Mouse (Mus musculus) heart, postnatal 14 days (tissue): ENCODE data around the gene Mov10l1. TPM values are rescaled to one million over a fixed set of nuclear protein-coding genes. Genes with fewer than 3 reads are reported as not detected.

ENCODE experiments used
- DNase-seq, 2 experiments: peaks; one replicate each; pipeline ENCODE4 v3.0.0; 2021 to 2022
- intact Hi-C: fragments of 180-260 bp; cut with DNase I; formaldehyde crosslinking; loops from one replicate; pipeline ENCODE4 v1.15.1; 2025
- total RNA-seq, 2 experiments: library from RNA; stranded (reverse); gene quantifications; 2 replicates each; pipeline ENCODE4 v1.2.3; 2021

Gene Mov10l1
- total RNA-seq, 2 experiments from 2014 or later: 72.2 to 81.8 TPM

- DNase-seq: no peak
- intact Hi-C loops: loop anchor here (5.0 kb wide), 1 partner anchor 42 kb away; no protein-coding TSS in a partner anchor
These were observed 86.7 kb downstream of the Mov10l1 start for GRCm38 (mm10) chr15:89069336-89069840.

DNA sequence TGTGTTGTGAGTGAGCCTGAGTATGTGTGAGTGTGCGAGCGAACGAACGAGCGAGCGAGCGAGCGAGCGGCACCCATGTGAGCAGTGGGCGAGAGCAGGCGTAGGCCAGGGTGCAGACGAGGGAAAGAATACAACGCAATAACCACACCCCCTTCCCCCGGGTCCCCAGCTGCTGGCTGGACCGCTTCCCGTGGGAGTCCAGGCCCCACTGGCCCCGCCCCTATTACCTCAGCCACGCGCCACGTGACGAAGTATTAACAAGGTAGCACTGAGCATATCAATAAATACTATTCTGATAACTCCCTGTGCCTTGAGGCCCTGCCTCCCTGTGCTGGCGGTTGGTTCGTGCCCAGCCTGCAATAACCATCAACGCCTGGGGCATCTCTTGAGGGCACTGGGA is 87.9 kb downstream of the Mov10l1 start:
- intact Hi-C loops: loop anchor here (10.0 kb wide), 1 partner anchor 246 kb away; no protein-coding TSS in a partner anchor

GRCm38 (mm10) chr15:89073993-89074603 is 91.4 kb downstream of the Mov10l1 start:
- intact Hi-C loops: loop anchor here (10.0 kb wide), 1 partner anchor 249 kb away; no protein-coding TSS in a partner anchor
- DNase-seq: peak in 1 of 2 experiments; percentile 54

More for the DNA sequence above, 87.9 kb downstream of the Mov10l1 start:
- no peak for DNase-seq

- no peak for DNase-seq
- intact Hi-C loops: loop anchor here (10.0 kb wide), 1 partner anchor 250 kb away; no protein-coding TSS in a partner anchor
These were observed 92.1 kb downstream of the Mov10l1 start, which contains the start of gene Trabd for GRCm38 (mm10) chr15:89074613-89075477. TSS of gene Trabd (plus strand) at chr15:89075124.

DNA sequence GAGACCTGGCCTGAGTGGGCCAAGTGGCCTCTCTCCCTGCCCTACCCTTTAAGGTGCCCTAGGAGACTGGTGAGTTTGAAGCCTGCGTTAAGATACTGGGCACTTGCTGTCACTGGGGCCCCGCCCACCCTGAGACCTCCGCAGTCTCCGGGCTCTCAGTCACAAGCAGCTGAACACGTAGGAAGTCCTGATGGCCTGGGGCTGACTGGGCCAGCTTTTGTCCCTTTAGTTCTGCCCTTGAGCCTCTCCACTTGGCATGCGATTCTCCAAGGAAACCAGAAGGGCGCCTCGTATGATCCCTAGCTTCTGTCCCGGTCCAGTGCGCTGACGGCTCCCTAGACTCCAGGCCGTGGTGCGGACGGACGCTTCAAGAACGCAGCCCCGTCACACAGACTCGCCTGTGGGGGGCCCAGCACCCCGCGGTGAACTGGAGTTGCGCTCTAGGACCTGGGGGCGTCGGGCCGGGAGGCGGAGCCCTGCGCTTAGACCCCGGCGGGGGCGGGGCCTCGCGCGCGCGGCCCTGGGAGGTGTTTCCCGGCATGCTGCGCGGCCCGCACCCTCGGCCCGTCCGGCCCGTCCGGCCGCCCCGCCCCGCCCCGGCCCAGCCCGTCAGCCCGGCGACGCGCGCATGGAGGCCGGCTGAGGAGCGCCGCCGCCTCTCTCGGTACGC is 92.9 kb downstream of the Mov10l1 start:
- intact Hi-C loops: loop anchor here (10.0 kb wide), 1 partner anchor 251 kb away; no protein-coding TSS in a partner anchor
- peak; percentile 91 for DNase-seq

GRCm38 (mm10) chr15:89076156-89076731 is 93.5 kb downstream of the Mov10l1 start:
- peak; percentile 60 to 61 for DNase-seq
- intact Hi-C loops: loop anchor here (10.0 kb wide), 1 partner anchor 251 kb away; no protein-coding TSS in a partner anchor

GRCm38 (mm10) chr15:89078208-89078836 is 95.6 kb downstream of the Mov10l1 start:
- peak in 1 of 2 experiments; percentile 39 for DNase-seq

DNA sequence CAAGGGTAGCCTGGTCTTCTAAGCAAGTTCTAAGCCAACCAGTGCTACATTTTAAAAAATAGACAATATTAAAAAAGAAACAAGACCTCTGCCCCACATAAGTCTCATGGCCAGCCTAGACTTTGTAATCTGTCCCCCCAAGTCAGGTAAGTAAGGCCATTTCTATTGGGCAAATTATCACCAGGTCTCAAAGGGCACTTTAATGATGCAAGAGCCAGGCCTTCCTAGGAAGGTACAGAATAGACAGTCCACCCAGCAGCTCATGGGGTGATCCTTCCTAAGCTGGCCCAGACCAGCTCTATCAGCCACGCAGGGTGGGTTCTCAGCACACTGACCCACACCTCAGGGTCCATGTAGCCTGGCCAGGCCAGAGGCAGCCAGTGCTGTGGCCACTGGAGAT is 101.2 kb downstream of the Mov10l1 start:
- intact Hi-C loops: no loop called here
- no peak for DNase-seq

More at GRCm38 (mm10) chr15:89078208-89078836, 95.6 kb downstream of the Mov10l1 start:
- intact Hi-C loops: loop anchor here (10.0 kb wide), 1 partner anchor 254 kb away; no protein-coding TSS in a partner anchor

DNA sequence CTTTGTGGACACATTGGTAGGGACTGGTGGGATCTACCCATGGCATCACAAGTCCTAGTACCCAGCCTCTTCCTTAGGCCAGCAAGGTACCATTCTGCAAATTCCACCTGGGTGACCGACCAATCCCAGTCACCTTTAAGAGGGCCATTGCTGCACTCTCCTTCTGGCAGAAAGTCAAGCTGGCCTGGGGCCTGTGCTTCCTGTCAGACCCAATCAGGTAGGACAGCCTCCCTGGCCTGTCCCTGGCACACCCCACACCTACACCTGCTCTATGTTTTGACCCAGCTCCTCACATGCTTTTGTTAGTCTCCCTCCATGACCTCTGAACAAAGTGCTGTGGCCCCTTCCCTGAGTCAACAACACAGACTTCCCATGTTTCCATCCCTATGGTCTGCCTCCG is 102.1 kb downstream of the Mov10l1 start:
- DNase-seq: no peak
- intact Hi-C loops: no loop called here

GRCm38 (mm10) chr15:89088607-89089247 is 106.0 kb downstream of the Mov10l1 start, which contains the start of gene Selenoo:
TSS of gene Selenoo (plus strand) at chr15:89089084.
- intact Hi-C loops: no loop called here
- DNase-seq: peak; percentile 90 to 92

- intact Hi-C loops: no loop called here
- no peak for DNase-seq
These were observed 106.7 kb downstream of the Mov10l1 start for GRCm38 (mm10) chr15:89089248-89090051.

GRCm38 (mm10) chr15:89090662-89091061 is 108.0 kb downstream of the Mov10l1 start:
- intact Hi-C loops: no loop called here

DNA sequence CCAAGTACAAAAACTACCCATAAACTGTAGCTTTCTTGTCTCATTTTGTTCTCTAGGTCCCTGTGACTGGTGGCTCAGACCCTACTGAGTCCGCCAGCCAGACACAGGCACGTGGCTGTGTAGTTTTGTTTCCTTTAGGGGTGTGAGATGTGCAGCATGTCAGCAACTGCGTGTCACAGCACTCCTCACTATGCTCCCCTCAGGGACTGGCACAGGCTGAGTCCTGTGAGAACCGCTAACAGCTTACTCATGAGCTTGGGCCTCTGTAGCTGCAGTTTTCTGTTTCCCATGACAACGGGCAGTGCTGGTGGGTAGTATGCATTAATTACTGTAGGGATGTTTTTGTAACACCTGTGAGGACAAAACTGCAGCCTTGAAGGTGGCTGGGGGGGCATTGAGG is 109.5 kb downstream of the Mov10l1 start:
- intact Hi-C loops: no loop called here
- DNase-seq: no peak

More at GRCm38 (mm10) chr15:89090662-89091061, 108.0 kb downstream of the Mov10l1 start:
- no peak for DNase-seq

DNA sequence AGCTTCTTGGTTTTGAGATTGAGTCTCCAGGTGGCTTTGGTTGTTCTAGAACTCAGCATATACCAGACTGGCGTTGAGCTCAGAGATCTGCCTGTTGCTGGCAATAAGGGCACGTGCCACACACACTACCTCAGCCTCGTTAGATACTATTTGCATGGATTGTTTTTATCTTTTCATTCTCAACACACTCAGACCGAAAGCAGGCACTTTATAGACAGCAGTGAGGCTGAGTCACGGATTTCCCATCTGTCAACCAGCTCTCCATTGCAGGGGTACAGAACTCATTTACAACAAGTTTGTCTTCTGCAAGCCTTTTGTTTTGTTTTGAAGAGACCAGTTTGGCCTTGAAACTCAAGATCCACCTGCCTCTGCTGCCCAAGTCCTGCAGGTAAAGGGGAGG is 114.7 kb downstream of the Mov10l1 start:
- intact Hi-C loops: no loop called here
- DNase-seq: no peak

GRCm38 (mm10) chr15:89098616-89099015 is 115.9 kb downstream of the Mov10l1 start:
- intact Hi-C loops: no loop called here
- no peak for DNase-seq

DNA sequence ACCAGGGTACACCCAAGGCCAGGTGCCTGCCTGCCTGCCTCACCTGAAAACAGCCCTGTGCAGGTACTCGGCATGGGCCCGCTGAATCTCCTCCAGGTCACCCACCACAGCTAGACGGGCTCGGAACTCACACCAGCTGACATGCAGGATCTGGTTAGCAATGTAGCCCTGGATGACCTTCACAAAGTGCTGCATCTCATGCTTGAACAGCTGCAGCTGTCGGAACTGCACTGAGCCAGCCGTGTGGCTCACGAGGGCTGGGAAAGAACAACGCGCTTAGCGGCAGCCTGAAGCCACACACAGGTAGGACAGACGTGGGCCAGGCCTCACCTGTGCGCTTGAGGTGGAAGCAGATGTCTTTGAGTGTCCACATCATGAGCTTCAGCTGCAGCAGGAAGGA is 118.1 kb downstream of the Mov10l1 start:
- DNase-seq: no peak
- intact Hi-C loops: no loop called here

GRCm38 (mm10) chr15:89102646-89103045 is 119.9 kb downstream of the Mov10l1 start:
- intact Hi-C loops: no loop called here
- DNase-seq: no peak

DNA sequence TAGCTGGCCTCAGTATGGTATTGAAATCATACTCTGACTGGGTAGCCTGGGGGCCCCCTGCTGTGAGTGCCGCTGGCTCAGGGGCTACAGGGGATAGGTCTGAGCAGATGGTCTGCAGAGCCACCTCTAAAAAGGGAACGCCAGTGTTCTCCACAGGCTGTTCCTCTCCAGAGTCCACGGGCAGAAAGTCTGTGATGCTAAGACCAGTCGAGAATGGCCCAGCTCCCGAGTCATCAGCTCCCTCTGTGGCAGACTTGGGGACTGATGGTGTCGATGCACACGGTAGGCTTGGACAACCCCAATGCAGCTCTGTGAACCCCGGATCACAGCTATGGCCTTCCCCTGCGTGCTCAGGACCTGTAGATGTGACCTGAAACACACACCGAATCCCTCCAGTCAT is 121.2 kb downstream of the Mov10l1 start:
- intact Hi-C loops: no loop called here
- DNase-seq: no peak
